Mouse (Mus musculus): ENCODE measurements at regions not wholly inside any gene's neighbourhood (a gene's known extent, or its start where the extent isn't known, plus 50 kb on each side); places are given as distances from the start of the nearest gene placed in this dataset.
A peak's percentile ranks its signal among the peaks of the same experiment; 100 is the strongest.

- 0% methylated on average over 15 of the region's 15 CpGs for WGBS
- Histone ChIP-seq H3K4me1 (peaks cover 78% of the 10 kb centered on the region), H3K9ac (peak overlapping the region; percentile 83), H3K4me3 (replicated peaks) (peak overlapping the region; percentile 54), H3K27me3 (peaks cover 72% of the 10 kb centered on the region), H3K9me3 (no peaks in the 10 kb centered on the region), H3K36me3 (replicated peaks) (0 out of 2 replicates have a peak, but pooled peaks cover 3% of the 10 kb centered on the region), H3K4me2 (peak overlapping the region; percentile 79), H3K27ac (peak overlapping the region; percentile 99)
- ATAC-seq (ENCODE audit: low FRiP score) = no peak
Observed at GRCm38 (mm10) chr14:64590611-64591010, 486.5 kb downstream of the Prss52 start.

DNA sequence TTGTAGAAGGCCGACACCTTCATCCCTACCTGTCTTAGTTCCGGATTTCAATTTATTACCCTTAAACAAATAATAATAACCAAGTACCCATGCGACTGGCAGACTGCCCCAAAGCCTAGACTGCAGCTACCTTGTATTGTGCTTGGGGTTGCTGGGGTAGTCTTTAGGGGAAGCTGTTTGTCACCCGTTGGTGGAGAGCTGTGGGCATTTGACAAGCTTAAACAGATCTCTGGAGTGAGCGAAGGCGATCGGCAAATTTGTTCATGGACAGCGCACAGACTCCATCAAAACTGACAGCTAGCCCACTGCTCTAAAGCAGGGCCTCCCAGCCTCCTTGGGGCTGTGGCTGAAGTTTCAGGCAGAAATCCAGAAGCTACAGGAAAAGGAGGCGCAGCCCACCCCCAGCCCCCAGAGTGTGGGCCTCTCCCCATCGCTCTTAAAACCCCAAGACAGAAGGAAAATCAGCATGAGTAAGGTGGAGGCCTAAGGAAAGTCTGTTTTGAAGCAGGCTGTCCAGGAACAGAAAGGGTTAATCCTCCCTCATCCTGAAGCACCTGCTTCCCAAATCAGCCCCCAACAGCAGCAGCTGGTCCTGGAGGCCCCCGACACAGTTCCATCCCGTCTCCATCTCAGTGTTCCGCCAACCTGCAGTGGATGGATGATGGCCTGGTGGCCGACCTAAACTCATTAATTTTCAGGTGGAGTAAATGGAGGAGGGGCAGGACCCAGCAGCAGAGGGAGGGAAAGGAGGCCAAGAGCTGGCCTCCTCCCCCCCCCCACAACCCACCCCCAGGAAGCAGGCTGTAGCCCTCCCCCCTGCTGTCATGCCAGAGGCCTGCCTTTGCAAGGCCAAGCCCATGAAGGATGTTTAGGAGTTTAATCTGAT lies 487.2 kb downstream of the Prss52 start:
- peaks cover 70% of the 10 kb centered on the region for H3K27me3 ChIP-seq
- ATAC-seq (ENCODE audit: low FRiP score) = no peak

DNA sequence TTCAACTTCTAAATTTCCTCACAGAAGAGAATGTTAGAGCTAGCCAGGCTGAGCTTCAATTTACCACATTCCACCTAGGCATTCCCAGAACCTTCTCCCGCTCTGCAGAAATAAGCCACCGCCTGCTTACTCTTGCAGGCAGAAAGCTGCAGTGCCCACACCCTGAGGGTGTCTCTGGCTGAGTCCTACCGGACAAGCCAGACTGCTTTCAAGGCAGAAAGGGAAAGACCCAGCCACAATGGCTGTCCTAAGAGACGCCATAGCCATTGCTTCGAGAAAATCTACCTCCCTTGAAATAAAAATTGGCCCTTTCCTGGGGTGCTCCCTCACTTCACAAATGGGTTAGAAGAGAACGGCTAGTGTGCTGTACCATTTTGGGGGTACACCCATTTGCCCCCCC lies 488.1 kb downstream of the Prss52 start:
- Histone ChIP-seq H3K9me3 (no peaks in the 10 kb centered on the region), H3K27me3 (peaks cover 63% of the 10 kb centered on the region), H3K36me3 (replicated peaks) (0 out of 2 replicates have a peak, but pooled peaks cover 3% of the 10 kb centered on the region), H3K4me3 (replicated peaks) (peak overlapping the region; percentile 54), H3K9ac (peak overlapping the region; percentile 83), H3K4me2 (peak overlapping the region; percentile 79), H3K4me1 (peaks cover 69% of the 10 kb centered on the region), H3K27ac (peak overlapping the region; percentile 99)
- no peak for ATAC-seq (ENCODE audit: low FRiP score)
- 44% methylated on average over 6 of the region's 6 CpGs for WGBS

More for the DNA sequence above, 487.2 kb downstream of the Prss52 start:
- Histone ChIP-seq H3K4me2 (peak overlapping the region; percentile 79), H3K27ac (peak overlapping the region; percentile 99), H3K9ac (peak overlapping the region; percentile 83), H3K9me3 (no peaks in the 10 kb centered on the region), H3K4me3 (replicated peaks) (peak overlapping the region; percentile 54), H3K4me1 (peaks cover 74% of the 10 kb centered on the region), H3K36me3 (replicated peaks) (0 out of 2 replicates have a peak, but pooled peaks cover 3% of the 10 kb centered on the region)
- 8% methylated on average over 14 of the region's 14 CpGs for WGBS

- Histone ChIP-seq H3K36me3 (replicated peaks) (0 out of 2 replicates have a peak, but pooled peaks cover 3% of the 10 kb centered on the region), H3K9me3 (no peaks in the 10 kb centered on the region), H3K9ac (peak overlapping the region; percentile 83), H3K4me1 (peaks cover 73% of the 10 kb centered on the region), H3K4me3 (replicated peaks) (peak overlapping the region; percentile 54), H3K27me3 (peaks cover 56% of the 10 kb centered on the region), H3K4me2 (peak overlapping the region; percentile 79), H3K27ac (peak overlapping the region; percentile 99)
- no peak for ATAC-seq (ENCODE audit: low FRiP score)
- WGBS = 68% methylated on average over 13 of the region's 13 CpGs
Observed at GRCm38 (mm10) chr14:64592706-64593320, 488.7 kb downstream of the Prss52 start.

GRCm38 (mm10) chr14:64593564-64593963 lies 489.5 kb downstream of the Prss52 start:
- WGBS = 35% methylated on average over 4 of the region's 4 CpGs
- Histone ChIP-seq H3K27ac (peak overlapping the region; percentile 99), H3K9me3 (no peaks in the 10 kb centered on the region), H3K36me3 (replicated peaks) (0 out of 2 replicates have a peak, but pooled peaks cover 3% of the 10 kb centered on the region), H3K4me2 (peak overlapping the region; percentile 79), H3K9ac (peak overlapping the region; percentile 83), H3K4me1 (peaks cover 73% of the 10 kb centered on the region), H3K4me3 (replicated peaks) (peak overlapping the region; percentile 54), H3K27me3 (peaks cover 55% of the 10 kb centered on the region)
- ATAC-seq (ENCODE audit: low FRiP score) = peak; percentile 21; the same call in 1 of the 2 replicates

- Histone ChIP-seq H3K4me1 (peaks cover 72% of the 10 kb centered on the region), H3K27ac (peak overlapping the region; percentile 99)
Observed at GRCm38 (mm10) chr14:64594021-64594561, 490.0 kb downstream of the Prss52 start.

DNA sequence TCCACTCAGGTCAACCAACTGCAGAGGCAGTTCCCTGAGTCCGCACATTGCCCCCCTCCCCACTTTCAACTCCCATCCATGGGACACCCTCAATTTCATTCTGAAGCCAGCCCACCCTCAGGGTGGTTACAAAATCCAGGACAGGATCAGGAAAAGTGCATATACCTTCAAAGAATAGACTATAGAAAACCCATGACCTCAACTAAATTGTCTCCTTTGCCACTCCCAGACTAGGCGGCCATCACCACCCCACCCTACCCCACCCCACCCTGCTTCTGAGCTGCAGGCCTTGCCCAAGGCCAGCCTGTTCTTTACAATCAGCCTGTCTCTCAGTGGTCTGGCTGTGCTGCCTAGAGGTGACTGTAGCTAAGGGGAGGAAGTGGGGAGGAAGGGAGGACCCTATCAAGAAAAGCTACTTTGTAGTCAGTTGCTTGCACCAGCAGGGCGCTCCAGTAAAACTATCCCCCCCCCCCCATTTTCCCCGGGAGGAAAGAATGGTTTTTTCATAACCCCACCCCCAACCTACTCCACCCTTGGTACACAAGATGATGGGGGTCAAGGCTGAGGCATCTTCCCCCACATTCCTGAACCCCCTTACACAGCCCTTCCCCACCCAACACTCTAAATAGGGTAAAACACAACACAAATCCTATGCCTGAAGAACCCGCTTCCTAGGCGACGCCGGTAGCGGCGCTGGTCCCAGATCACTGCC lies 490.9 kb downstream of the Prss52 start:
- ATAC-seq (ENCODE audit: low FRiP score) = peak; percentile 31; the same call in 1 of the 2 replicates
- Histone ChIP-seq H3K9ac (peak overlapping the region; percentile 13; the same call in 1 of the 2 replicates), H3K27ac (peak overlapping the region; percentile 99), H3K36me3 (replicated peaks) (0 out of 2 replicates have a peak, but pooled peaks cover 3% of the 10 kb centered on the region), H3K4me2 (0 out of 2 replicates have a peak overlapping the region, but pooled peaks have one; percentile 79), H3K4me1 (peaks cover 75% of the 10 kb centered on the region), H3K4me3 (replicated peaks) (no peak overlapping the region), H3K9me3 (no peaks in the 10 kb centered on the region), H3K27me3 (peaks cover 41% of the 10 kb centered on the region)
- 34% methylated on average over 9 of the region's 10 CpGs for WGBS

More at GRCm38 (mm10) chr14:64594021-64594561, 490.0 kb downstream of the Prss52 start:
- no peak for ATAC-seq (ENCODE audit: low FRiP score)
- peaks cover 50% of the 10 kb centered on the region for H3K27me3 ChIP-seq
- peak overlapping the region; percentile 79 for H3K4me2 ChIP-seq
- H3K4me3 ChIP-seq (replicated peaks) = no peak overlapping the region
- 0 out of 2 replicates have a peak, but pooled peaks cover 3% of the 10 kb centered on the region for H3K36me3 ChIP-seq (replicated peaks)
- H3K9me3 ChIP-seq = no peaks in the 10 kb centered on the region
- WGBS = 42% methylated on average over 7 of the region's 7 CpGs
- H3K9ac ChIP-seq = 0 out of 2 replicates have a peak overlapping the region, but pooled peaks have one; percentile 13

GRCm38 (mm10) chr14:64595523-64595889 lies 491.4 kb downstream of the Prss52 start:
- WGBS = 31% methylated on average over 1 of the region's 1 CpGs

GRCm38 (mm10) chr14:64595891-64596290 lies 491.8 kb downstream of the Prss52 start:
- no peak overlapping the region for H3K4me2 ChIP-seq

More at GRCm38 (mm10) chr14:64595523-64595889, 491.4 kb downstream of the Prss52 start:
- H3K27ac ChIP-seq = peak overlapping the region; percentile 99
- no peak for ATAC-seq (ENCODE audit: low FRiP score)
- peaks cover 73% of the 10 kb centered on the region for H3K4me1 ChIP-seq
- H3K4me2 ChIP-seq = no peak overlapping the region
- no peak overlapping the region for H3K4me3 ChIP-seq (replicated peaks)
- 0 out of 2 replicates have a peak, but pooled peaks cover 3% of the 10 kb centered on the region for H3K36me3 ChIP-seq (replicated peaks)
- peaks cover 37% of the 10 kb centered on the region for H3K27me3 ChIP-seq
- H3K9me3 ChIP-seq = no peaks in the 10 kb centered on the region
- no peak overlapping the region for H3K9ac ChIP-seq

GRCm38 (mm10) chr14:64597218-64597617 lies 493.1 kb downstream of the Prss52 start:
- H3K27me3 ChIP-seq = peaks cover 21% of the 10 kb centered on the region

More at GRCm38 (mm10) chr14:64595891-64596290, 491.8 kb downstream of the Prss52 start:
- Histone ChIP-seq H3K4me1 (peaks cover 71% of the 10 kb centered on the region), H3K9me3 (no peaks in the 10 kb centered on the region), H3K27ac (peak overlapping the region; percentile 99), H3K27me3 (peaks cover 35% of the 10 kb centered on the region), H3K4me3 (replicated peaks) (no peak overlapping the region), H3K36me3 (replicated peaks) (0 out of 2 replicates have a peak, but pooled peaks cover 3% of the 10 kb centered on the region), H3K9ac (no peak overlapping the region)
- no peak for ATAC-seq (ENCODE audit: low FRiP score)
- WGBS = 68% methylated on average over 4 of the region's 4 CpGs

More at GRCm38 (mm10) chr14:64597218-64597617, 493.1 kb downstream of the Prss52 start:
- no peak for ATAC-seq (ENCODE audit: low FRiP score)
- H3K4me1 ChIP-seq = peaks cover 69% of the 10 kb centered on the region
- peak overlapping the region; percentile 6; the same call in 1 of the 2 replicates for H3K4me2 ChIP-seq
- H3K36me3 ChIP-seq (replicated peaks) = 0 out of 2 replicates have a peak, but pooled peaks cover under 1% of the 10 kb centered on the region
- peak overlapping the region; percentile 85 for H3K27ac ChIP-seq
- WGBS = 66% methylated on average over 8 of the region's 8 CpGs
- no peak overlapping the region for H3K4me3 ChIP-seq (replicated peaks)
- no peaks in the 10 kb centered on the region for H3K9me3 ChIP-seq
- H3K9ac ChIP-seq = no peak overlapping the region

Data from forebrain, embryonic 12.5 days (tissue).